Mouse (Mus musculus) myocyte (in vitro differentiated cells): ENCODE measurements around the gene Clstn3.

ENCODE experiments used
- CEBPB ChIP-seq: IDR thresholded peaks from 2 replicates; pipeline ENCODE4 v1.6.1; 2011; ENCODE audit warnings: mild to moderate bottlenecking, moderate library complexity; ENCODE audit not compliant: poor library complexity, insufficient read depth, severe bottlenecking
- E2F4 ChIP-seq: IDR thresholded peaks from one replicate; pipeline ENCODE4 v1.6.1; 2011; ENCODE audit warnings: mild to moderate bottlenecking, control low read depth, moderate library complexity; ENCODE audit not compliant: insufficient read depth
- MAX ChIP-seq: IDR thresholded peaks from one replicate; pipeline ENCODE4 v1.6.1; 2011; ENCODE audit warnings: low read depth, mild to moderate bottlenecking, control low read depth
- MYOD1 ChIP-seq, 3 experiments: IDR thresholded peaks; one replicate each; pipeline ENCODE4 v1.6.1; 2011; ENCODE audit warnings: control low read depth in 2 of 3, low read depth in 2 of 3, mild to moderate bottlenecking in 2 of 3, moderate library complexity in 1 of 3; ENCODE audit not compliant: insufficient read length in 2 of 3, control insufficient read depth in 1 of 3
- MYOG ChIP-seq, 3 experiments: IDR thresholded peaks; one replicate each; pipeline ENCODE4 v1.6.1; 2011; ENCODE audit warnings: control low read depth in 2 of 3, low read depth in 2 of 3, mild to moderate bottlenecking in 2 of 3; ENCODE audit not compliant: insufficient read length in 2 of 3, control insufficient read depth in 1 of 3, insufficient read depth in 1 of 3
- POLR2A ChIP-seq: IDR thresholded peaks from one replicate; pipeline ENCODE4 v1.6.1; 2011; ENCODE audit warnings: low read depth, mild to moderate bottlenecking, control low read depth, moderate library complexity; ENCODE audit not compliant: insufficient read length
- POLR2AphosphoS2 ChIP-seq: IDR thresholded peaks from one replicate; pipeline ENCODE4 v1.6.1; 2011; ENCODE audit warnings: low read depth, control low read depth; ENCODE audit not compliant: insufficient read length
- REST ChIP-seq: IDR thresholded peaks from one replicate; pipeline ENCODE4 v1.6.1; 2011; ENCODE audit warnings: mild to moderate bottlenecking, control low read depth, moderate library complexity; ENCODE audit not compliant: insufficient read depth, insufficient read length
- SRF ChIP-seq: IDR thresholded peaks from one replicate; pipeline ENCODE4 v1.6.1; 2011; ENCODE audit warnings: low read depth; ENCODE audit not compliant: control insufficient read depth, insufficient read length
- TCF12 ChIP-seq: IDR thresholded peaks from one replicate; pipeline ENCODE4 v1.6.1; 2011; ENCODE audit warnings: mild to moderate bottlenecking, control low read depth; ENCODE audit not compliant: poor library complexity, insufficient read depth, severe bottlenecking
- TCF3 ChIP-seq: IDR thresholded peaks from one replicate; pipeline ENCODE4 v1.6.1; 2011; ENCODE audit warnings: low read depth, control low read depth; ENCODE audit not compliant: insufficient read length
- USF1 ChIP-seq: IDR thresholded peaks from one replicate; pipeline ENCODE4 v1.6.1; 2011; ENCODE audit warnings: low read depth, mild to moderate bottlenecking, control low read depth, moderate library complexity

DNA sequence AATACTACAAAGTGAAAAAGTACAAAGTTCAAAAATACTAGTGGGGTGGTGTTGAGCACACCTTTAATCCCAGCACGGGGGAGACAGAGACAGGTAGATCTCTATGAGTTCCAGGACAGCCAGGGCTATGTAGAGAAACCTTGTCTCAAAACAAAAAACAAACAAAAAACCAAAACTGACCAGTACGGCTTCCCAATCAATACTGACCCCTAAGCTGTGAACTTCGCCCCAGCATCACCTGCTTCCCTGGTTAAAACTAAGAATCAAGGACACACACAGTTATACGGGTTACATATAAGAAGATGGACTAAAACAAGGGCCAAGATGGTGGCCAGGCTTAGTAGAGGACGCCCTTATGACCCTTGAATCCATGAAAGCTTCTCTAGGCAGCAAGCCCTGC lies 8.4 kb downstream of the Clstn3 start:
- TF ChIP-seq POLR2AphosphoS2: no peak
- no peak for TF ChIP-seq POLR2A
- TF ChIP-seq TCF3: no peak
- TF ChIP-seq USF1: no peak
- TF ChIP-seq TCF12: no peak
- TF ChIP-seq E2F4: no peak
- no peak for TF ChIP-seq MYOD1 (IDR thresholded peaks at IDR 0.05; ENCODE audit: control insufficient read depth in 1 of 3, insufficient read length in 2 of 3, low read depth in 2 of 3)
- TF ChIP-seq SRF: no peak
- no peak for TF ChIP-seq MAX
- TF ChIP-seq CEBPB: no peak
- no peak for TF ChIP-seq MYOG (IDR thresholded peaks at IDR 0.05; ENCODE audit: control insufficient read depth in 1 of 3, insufficient read depth in 1 of 3, insufficient read length in 2 of 3, low read depth in 2 of 3)
- no peak for TF ChIP-seq REST
